Mouse (Mus musculus) lung, postnatal 0 days (tissue): ENCODE measurements around the gene Slc35f5. TPM values are rescaled to one million over a fixed set of nuclear protein-coding genes. Genes with fewer than 3 reads are reported as not detected.
"Not testable (repeated sequence)": the region's sequence is repeated elsewhere in the genome, so short reads cannot be mapped to it uniquely, and the experiment has no call there.

Experiments used
- ATAC-seq: fragments of 200-750 bp; cut with Nextera tagmentation; 2 replicates; pipeline ENCODE4 v1.8.0; 2017; ENCODE audit warnings: moderate library complexity
- DNase-seq: peaks from one replicate; pipeline ENCODE4 v3.0.0-alpha.2; 2016; ENCODE audit warnings: low spot score
- H3K27ac ChIP-seq: fragments of 300-500 bp; sonication (generic); 2 replicates; pipeline ENCODE4 v1.5.1; 2014; ENCODE audit warnings: antibody characterized with exemption, mild to moderate bottlenecking, low read length, mixed read lengths
- H3K27me3 ChIP-seq: fragments of 300-500 bp; sonication (generic); replicated peaks from 2 replicates; pipeline ENCODE4 v1.6.1; 2014; ENCODE audit warnings: low read length, mixed read lengths; ENCODE audit not compliant: insufficient read depth
- H3K36me3 ChIP-seq: fragments of 300-500 bp; sonication (generic); 2 replicates; pipeline ENCODE4 v1.6.1; 2014; ENCODE audit warnings: low read length, mixed read lengths; ENCODE audit not compliant: insufficient read depth
- H3K4me1 ChIP-seq: fragments of 300-500 bp; sonication (generic); 2 replicates; pipeline ENCODE4 v1.6.1; 2014; ENCODE audit warnings: antibody characterized with exemption, low read depth, low read length, mixed read lengths; ENCODE audit not compliant: insufficient read depth
- H3K4me2 ChIP-seq: fragments of 300-500 bp; sonication (generic); replicated peaks from 2 replicates; pipeline ENCODE4 v1.6.1; 2014; ENCODE audit warnings: low read depth, mild to moderate bottlenecking, low read length, moderate library complexity, mixed read lengths
- H3K4me3 ChIP-seq: fragments of 300-500 bp; sonication (generic); 2 replicates; pipeline ENCODE4 v1.5.1; 2014; ENCODE audit warnings: low read depth, low read length
- H3K9ac ChIP-seq: fragments of 300-500 bp; sonication (generic); replicated peaks from 2 replicates; pipeline ENCODE4 v1.6.1; 2014; ENCODE audit warnings: low read depth, mild to moderate bottlenecking
- H3K9me3 ChIP-seq: fragments of 300-500 bp; sonication (generic); 2 replicates; pipeline ENCODE4 v1.6.1; 2016; ENCODE audit warnings: low read length, mixed read lengths
- CTCF ChIP-seq: IDR thresholded peaks from 2 replicates; pipeline ENCODE4 v1.5.1; 2016; ENCODE audit warnings: antibody characterized with exemption, mild to moderate bottlenecking
- EP300 ChIP-seq: IDR thresholded peaks from 2 replicates; pipeline ENCODE4 v1.6.1; 2016; ENCODE audit warnings: antibody characterized with exemption, mild to moderate bottlenecking, control low read depth
- WGBS: fragments of 180-500 bp; shearing (Covaris S2); extraction: QIAGEN DNeasy Blood & Tissue Kit; methylation state at CpG from one replicate; pipeline ENCODE4 v1.1.7; 2014; 5-methylcytosine and 5-hydroxymethylcytosine counted together
- polyA plus RNA-seq: library from polyadenylated mRNA; unstranded; fragments of >200 nt; fragmentation: Nextera tagmentation; extraction: Ambion mirVana; gene quantifications from 2 replicates; pipeline ENCODE4 v1.2.1, GENCODE M21; 2015

Slc35f5 gene
- polyA plus RNA-seq, 1 experiment from 2014 or later = 50.9 TPM

- Histone ChIP-seq H3K4me3 (no peak overlapping the region), H3K36me3 (no peaks in the 10 kb centered on the region), H3K4me2 (no peak overlapping the region), H3K27me3 (no peaks in the 10 kb centered on the region), H3K9ac (no peak overlapping the region), H3K9me3 (no peaks in the 10 kb centered on the region), H3K4me1 (no peaks in the 10 kb centered on the region; the same call in 1 of the 2 replicates), H3K27ac (peak overlapping the region; percentile 60; the same call in 1 of the 2 replicates)
- peak; percentile 12; the same call in 1 of the 2 replicates for ATAC-seq
- no peak for DNase-seq
- TF ChIP-seq CTCF (no peak), EP300 (no peak)
- WGBS = 100% methylated on average over 1 of the region's 1 CpGs
Measured at GRCm38 (mm10) chr1:125526666-125527004, 33.8 kb upstream of the Slc35f5 start.

- Histone ChIP-seq H3K27ac (no peak overlapping the region), H3K4me3 (no peak overlapping the region), H3K27me3 (no peaks in the 10 kb centered on the region), H3K4me1 (no peaks in the 10 kb centered on the region; the same call in 1 of the 2 replicates), H3K4me2 (no peak overlapping the region), H3K9me3 (no peaks in the 10 kb centered on the region), H3K36me3 (no peaks in the 10 kb centered on the region), H3K9ac (no peak overlapping the region)
- DNase-seq (no peak), ATAC-seq (no peak)
- TF ChIP-seq CTCF = no peak
- TF ChIP-seq EP300 = no peak
- WGBS = 71% methylated on average over 3 of the region's 3 CpGs
Measured at GRCm38 (mm10) chr1:125527364-125527763, 33.0 kb upstream of the Slc35f5 start.

- H3K4me2 ChIP-seq, H3K9ac ChIP-seq, H3K27me3 ChIP-seq, H3K9me3 ChIP-seq, H3K36me3 ChIP-seq, H3K4me3 ChIP-seq, H3K4me1 ChIP-seq: not testable (repeated sequence)
- peak; percentile 73 for DNase-seq
- peak; percentile 78 for ATAC-seq
- 49% methylated on average over 10 of the region's 10 CpGs for WGBS
- 0 out of 2 replicates have a peak overlapping the region, but pooled peaks have one; percentile 47 for H3K27ac ChIP-seq
Measured at GRCm38 (mm10) chr1:125533180-125533912, 27.0 kb upstream of the Slc35f5 start.

GRCm38 (mm10) chr1:125537131-125537530, 23.3 kb upstream of the Slc35f5 start:
- Histone ChIP-seq H3K9ac (no peak overlapping the region), H3K9me3 (no peaks in the 10 kb centered on the region), H3K36me3 (no peaks in the 10 kb centered on the region), H3K27ac (no peak overlapping the region), H3K4me2 (no peak overlapping the region), H3K4me1 (no peaks in the 10 kb centered on the region), H3K27me3 (no peaks in the 10 kb centered on the region), H3K4me3 (no peak overlapping the region)
- no peak for DNase-seq
- WGBS = 90% methylated on average over 2 of the region's 2 CpGs
- no peak for TF ChIP-seq CTCF
- TF ChIP-seq EP300 = no peak
- no peak for ATAC-seq

GRCm38 (mm10) chr1:125537776-125538175, 22.6 kb upstream of the Slc35f5 start:
- no peak for TF ChIP-seq EP300
- no peak for TF ChIP-seq CTCF
- Histone ChIP-seq H3K4me3 (no peak overlapping the region), H3K4me2 (no peak overlapping the region), H3K27ac (no peak overlapping the region), H3K9ac (no peak overlapping the region), H3K9me3 (no peaks in the 10 kb centered on the region), H3K27me3 (no peaks in the 10 kb centered on the region), H3K4me1 (no peaks in the 10 kb centered on the region), H3K36me3 (no peaks in the 10 kb centered on the region)
- no peak for DNase-seq
- ATAC-seq = no peak
- 81% methylated on average over 8 of the region's 8 CpGs for WGBS

- Histone ChIP-seq H3K27ac (no peak overlapping the region), H3K36me3 (no peaks in the 10 kb centered on the region), H3K9me3 (no peaks in the 10 kb centered on the region), H3K4me3 (no peak overlapping the region), H3K27me3 (no peaks in the 10 kb centered on the region), H3K9ac (no peak overlapping the region), H3K4me2 (no peak overlapping the region), H3K4me1 (no peaks in the 10 kb centered on the region)
- TF ChIP-seq CTCF (no peak), EP300 (no peak)
- no peak for DNase-seq
- 62% methylated on average over 2 of the region's 2 CpGs for WGBS
- ATAC-seq = no peak
Measured at GRCm38 (mm10) chr1:125539312-125539711, 21.1 kb upstream of the Slc35f5 start.
